Mouse (Mus musculus) stomach, postnatal 0 days (tissue): ENCODE results near the gene Usp2.

Experiments
- CTCF ChIP-seq: IDR thresholded peaks from 2 replicates; pipeline ENCODE4 v1.5.1; 2016; ENCODE audit warnings: antibody characterized with exemption, low read depth, mild to moderate bottlenecking, moderate library complexity
- EP300 ChIP-seq: optimal IDR thresholded peaks from 2 replicates; pipeline ENCODE3; 2016; ENCODE audit warnings: antibody characterized with exemption

DNA sequence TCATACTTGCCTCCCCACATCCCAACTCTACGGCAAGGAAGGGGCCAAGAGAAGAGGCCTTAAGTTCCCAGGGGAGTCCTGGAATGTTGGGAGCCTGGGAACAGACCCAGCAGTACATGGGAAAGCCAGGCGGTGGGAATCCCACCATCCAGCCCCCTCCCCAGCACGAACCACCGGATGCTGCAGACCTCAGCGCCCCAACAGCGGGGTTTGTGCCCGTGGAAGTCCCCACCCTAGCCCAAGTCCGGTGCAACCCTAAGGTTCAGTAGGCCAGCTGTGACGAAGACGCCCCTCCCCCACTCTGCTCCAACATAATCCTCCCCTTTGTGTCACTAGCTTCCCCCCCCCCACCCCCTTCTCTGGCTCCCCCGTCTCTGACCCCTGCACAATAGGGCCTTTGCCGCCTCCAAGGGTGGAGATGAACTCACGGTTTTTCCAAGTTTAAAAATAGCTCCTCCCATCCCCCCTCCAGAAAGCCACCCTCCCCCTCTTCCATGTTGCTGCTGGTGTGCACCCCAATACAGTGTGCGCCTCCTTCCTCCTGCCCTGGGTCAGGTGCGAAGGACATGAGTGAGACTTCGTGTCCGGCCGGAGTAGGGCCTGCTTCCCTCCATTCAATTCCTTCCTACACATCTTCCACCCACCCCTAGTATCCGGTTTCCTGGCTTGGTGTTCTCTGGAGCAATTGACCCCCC lies 63.9 kb downstream of the Usp2 start:
- TF ChIP-seq EP300 (no peak), CTCF (no peak)
